Mouse (Mus musculus) adrenal gland, adult 18-20 months (tissue): Measurements from ENCODE around the gene Lats1. TPM values are rescaled to one million over a fixed set of nuclear protein-coding genes. Genes with fewer than 3 reads are reported as not detected.

ENCODE experiments used
- DNase-seq, 2 experiments: peaks; one replicate each; pipeline ENCODE4 v3.0.0; 2021 to 2022; ENCODE audit warnings: low spot score in 2 of 2
- long read RNA-seq, 2 experiments: library from polyadenylated mRNA; stranded (forward); transcript quantifications; one replicate each; pipeline ENCODE4 v2.0.0; 2021
- total RNA-seq, 2 experiments: library from RNA; stranded (reverse); gene quantifications; 1 replicate in 1 of 2; 2 replicates in 1 of 2; pipeline ENCODE4 v1.2.3; 2021

Gene Lats1
- 10 to 100 TPM; 40.6 to 52.9 TPM for total RNA-seq
- long read RNA-seq, experiment 1, full-length matches to known transcripts, result 2 of 10 reads
- long read RNA-seq, experiment 1, partial matches to known transcripts, result 6 of 10 reads
- long read RNA-seq, experiment 1, other reads (novel, unspliced or antisense), result 2 of 10 reads
- long read RNA-seq, experiment 2, partial matches to known transcripts, result 3 of 8 reads
- long read RNA-seq, experiment 2, other reads (novel, unspliced or antisense), result 5 of 8 reads

DNA sequence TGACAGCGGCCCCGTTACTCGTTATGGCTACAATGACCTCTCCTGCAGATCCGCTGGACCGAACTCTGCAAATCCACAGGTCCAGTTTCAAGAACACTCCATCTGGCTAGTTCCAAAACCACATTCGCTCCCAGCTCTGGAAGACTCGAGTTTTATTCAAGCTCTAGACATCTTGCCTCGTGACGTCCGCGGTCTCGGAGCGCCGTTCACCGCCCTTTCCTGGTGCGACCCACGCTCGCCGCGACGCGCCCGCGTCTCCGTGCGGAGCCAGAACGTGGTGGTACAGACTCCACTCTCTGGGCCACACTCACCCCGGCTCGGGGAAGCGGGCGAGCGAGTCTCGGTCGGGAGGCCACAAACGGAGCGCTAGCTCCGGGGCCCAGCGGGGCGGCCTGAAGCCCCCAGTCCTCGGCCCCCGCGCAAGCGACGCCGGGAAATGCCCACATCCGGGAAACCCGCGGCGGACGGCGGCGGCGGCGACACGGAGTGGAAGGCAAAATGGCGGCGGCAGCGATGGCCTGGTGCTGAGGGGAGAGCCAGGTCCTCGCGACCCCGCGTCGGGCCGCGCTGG, at the start of gene Lats1, which contains the start of gene Pcmt1:
TSS of gene Lats1 (plus strand) at position 484 of the 571 bp plus-strand sequence.
TSS of gene Pcmt1 (minus strand) at position 406 of the 571 bp plus-strand sequence.
- DNase-seq, result peak; percentile 88 to 90

DNA sequence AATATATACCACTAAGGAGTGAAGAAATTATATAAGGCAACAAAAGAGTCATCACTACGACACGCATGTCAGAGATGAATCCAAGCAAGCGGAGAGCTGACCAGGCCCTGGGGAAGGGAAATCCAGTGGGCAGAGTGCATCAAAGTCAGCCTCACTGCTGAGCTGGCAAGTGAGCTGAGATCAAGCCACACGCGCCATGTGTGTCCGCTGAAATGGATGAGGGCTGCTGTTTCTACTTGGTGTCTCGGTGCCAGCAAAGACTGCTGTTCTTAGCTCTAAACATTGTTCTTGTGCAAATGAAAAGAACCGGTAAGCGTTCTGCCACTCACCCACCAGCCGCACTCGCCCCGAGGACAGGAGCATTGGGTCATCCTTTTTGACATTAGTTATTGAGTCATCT, 40.6 kb upstream of the Lats1 start:
- no peak for DNase-seq

- no peak for DNase-seq
These were observed 35.1 kb upstream of the Lats1 start for GRCm38 (mm10) chr10:7645911-7646310.

- no peak for DNase-seq
These were observed 32.0 kb upstream of the Lats1 start for GRCm38 (mm10) chr10:7649059-7649458.

DNA sequence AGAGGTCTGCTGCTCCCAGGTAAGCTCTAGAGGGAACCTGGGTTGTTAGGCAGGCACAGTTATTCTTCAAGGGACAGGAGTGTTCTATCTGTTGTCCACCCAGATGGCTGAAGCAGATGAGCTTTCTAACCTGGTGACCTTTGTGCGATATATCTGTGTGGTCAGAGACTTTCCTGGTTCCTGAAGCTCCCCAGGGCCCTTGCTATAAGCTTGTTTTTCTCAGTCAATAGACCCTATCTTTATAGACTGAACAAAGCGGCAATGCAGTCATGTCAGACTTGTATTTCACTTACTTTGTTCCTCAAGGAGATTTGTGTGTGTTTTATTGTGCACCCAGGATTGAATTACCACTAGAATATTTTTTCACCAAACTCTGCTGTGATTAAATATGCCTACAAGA, 30.0 kb upstream of the Lats1 start:
- DNase-seq, result no peak

- DNase-seq, result no peak
These were observed 18.4 kb upstream of the Lats1 start for GRCm38 (mm10) chr10:7662471-7663141.

- DNase-seq, result peak; percentile 95 to 96
These were observed 17.6 kb upstream of the Lats1 start for GRCm38 (mm10) chr10:7663159-7664026.

DNA sequence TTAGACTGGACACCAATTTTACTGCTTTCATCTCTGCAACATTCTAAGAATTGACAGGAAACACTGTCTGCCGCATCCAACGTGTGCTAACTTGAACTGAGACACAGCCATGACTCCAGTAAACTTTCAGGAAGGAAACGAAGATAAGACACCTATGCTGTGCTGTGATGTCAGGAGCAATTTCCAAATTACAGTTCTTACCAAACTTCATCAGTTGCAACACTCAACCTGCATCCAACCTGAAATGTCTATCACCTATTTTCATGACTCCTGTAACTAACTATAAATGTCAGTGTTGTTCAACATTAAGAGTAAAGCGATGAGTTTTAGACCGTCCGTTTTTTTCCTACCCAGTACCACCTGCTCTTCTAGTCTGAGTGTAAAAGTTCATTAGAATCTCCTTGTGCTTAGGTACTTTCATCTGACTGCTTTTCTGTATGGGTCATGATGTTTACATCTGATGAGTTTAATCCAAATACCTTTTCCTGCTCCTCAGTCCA, 16.9 kb upstream of the Lats1 start:
- DNase-seq, result no peak

DNA sequence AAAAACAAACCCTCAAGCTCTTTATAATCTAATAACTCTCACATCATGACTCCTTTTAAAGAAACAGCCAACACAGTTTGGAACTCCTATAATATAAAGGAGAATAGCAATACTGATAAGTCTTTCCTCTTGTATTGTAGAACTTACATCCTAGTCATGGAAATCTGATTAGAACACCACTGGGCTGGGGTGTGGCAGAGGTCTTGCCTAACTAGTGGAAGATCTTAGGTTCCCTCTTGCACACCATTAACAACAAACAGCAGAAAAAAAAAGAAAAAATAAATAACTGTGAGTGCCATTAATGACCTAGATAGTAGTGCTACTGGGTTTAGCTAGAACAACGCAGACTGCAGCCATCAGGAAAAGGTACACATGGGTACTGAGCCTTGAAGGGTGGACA, 16.1 kb upstream of the Lats1 start:
- no peak for DNase-seq

- peak; percentile 87 for DNase-seq
These were observed 13.6 kb upstream of the Lats1 start, which contains the start of gene Nup43 for GRCm38 (mm10) chr10:7667342-7667802. Gene Nup43 (plus strand): TSS chr10:7667503.

DNA sequence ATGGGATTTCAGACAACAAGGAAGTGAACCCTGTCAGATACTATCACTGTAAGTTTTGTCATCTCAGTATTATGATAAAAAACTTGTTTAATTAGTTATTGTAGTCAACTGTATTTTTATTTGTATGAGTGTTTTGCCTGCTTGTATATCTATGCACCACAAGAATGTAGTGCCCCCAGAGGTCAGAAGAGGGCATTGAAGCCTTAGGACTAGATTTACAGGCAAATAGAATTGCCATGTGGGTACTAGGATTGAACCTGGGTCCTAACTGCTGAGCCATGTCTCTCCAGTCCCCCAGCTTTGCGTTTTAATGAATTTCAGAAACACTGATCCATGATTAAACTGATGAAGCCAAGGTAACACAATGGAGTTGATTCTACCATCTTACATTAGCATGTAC, 7.3 kb upstream of the Lats1 start:
- no peak for DNase-seq

DNA sequence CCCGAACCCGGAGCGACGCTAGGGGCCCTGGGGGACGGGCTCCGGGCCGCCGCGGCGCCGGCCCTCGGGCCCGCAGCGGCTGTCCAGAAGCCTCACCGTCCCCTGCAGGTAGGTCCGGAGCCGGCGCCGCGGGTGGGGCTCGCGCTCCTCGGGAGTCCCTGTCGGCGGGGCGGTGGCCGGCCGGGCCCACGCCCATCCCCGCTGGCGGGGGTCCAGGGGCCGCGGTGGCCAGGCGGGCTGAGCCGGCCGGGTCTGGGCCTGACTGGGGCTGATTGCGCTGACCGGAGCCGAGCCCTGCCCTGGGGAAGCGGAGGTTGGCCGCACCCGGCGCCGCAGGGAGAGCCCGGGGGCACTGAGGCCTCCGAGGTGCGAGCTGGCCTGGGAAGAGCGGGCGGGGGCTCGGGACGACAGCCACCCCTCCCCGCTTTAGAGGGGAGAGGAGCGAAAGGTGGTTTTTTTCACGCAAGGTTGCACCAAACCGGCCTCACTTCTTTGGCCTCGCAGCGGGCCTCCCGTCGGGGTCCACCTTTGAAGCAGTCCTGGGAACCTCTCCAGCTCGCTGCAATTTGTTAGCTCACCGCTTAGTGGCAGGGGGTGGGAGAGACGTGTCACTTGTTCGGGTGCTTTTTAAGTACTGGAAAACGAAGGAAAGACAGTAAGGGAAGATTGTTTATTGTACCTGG, 470 bp downstream of the Lats1 start:
- DNase-seq, result peak; percentile 62 to 76

DNA sequence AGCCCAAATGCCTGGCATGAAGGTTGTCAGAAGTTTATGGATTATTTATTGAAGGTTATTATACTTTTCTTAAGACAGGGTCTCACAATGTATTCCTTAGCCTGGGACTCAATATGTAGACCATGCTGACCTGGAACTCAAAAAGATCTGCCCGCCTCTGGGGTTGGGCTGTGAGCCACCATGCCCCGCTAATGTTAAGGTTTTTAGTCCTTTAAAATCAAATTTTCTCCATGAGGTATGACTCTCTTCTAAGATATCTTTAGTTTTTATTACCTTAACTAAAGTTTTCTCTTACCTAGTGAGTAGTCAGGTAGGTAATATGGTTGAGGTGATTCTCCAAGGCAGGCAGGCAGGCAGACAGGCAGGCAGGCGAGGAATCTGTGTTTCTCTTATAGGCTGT, 1.2 kb downstream of the Lats1 start:
- no peak for DNase-seq

- no peak for DNase-seq
These were observed 5.9 kb downstream of the Lats1 start for GRCm38 (mm10) chr10:7686902-7687301.

DNA sequence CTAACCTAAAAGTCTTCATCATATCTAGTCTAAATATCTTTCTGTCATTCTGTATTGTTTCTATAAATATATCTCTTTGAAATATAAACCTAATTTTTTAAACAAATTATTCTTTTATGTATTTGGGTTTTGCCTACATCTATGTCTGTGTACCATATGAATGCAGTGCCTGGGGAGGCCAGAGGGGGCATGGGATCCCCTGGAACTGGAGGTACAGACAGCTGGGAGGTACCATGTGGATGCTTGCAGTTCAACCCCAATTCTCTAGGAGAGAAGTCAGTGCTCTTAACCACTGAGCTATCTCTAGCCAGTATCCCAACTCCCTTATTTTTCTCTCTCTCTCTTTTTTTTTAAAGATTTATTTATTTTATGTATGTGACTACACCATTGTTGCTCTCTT, 14.3 kb downstream of the Lats1 start:
- no peak for DNase-seq

- no peak for DNase-seq
These were observed 19.1 kb downstream of the Lats1 start for GRCm38 (mm10) chr10:7700120-7700519.

- DNase-seq, result no peak
These were observed 21.6 kb downstream of the Lats1 start for GRCm38 (mm10) chr10:7702586-7702985.

- DNase-seq, result no peak
These were observed 29.1 kb downstream of the Lats1 start for GRCm38 (mm10) chr10:7710121-7710520.

DNA sequence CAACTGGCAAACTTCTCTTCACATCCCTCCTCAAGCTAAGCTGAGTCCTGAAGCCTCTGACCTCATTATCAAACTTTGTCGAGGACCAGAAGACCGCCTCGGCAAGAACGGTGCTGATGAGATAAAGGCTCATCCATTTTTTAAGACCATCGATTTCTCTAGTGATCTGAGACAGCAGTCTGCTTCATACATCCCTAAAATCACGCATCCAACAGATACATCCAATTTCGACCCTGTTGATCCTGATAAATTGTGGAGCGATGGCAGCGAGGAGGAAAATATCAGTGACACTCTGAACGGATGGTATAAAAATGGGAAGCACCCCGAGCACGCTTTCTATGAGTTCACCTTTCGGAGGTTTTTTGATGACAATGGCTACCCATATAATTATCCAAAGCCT, 31.5 kb downstream of the Lats1 start:
- DNase-seq, result no peak

DNA sequence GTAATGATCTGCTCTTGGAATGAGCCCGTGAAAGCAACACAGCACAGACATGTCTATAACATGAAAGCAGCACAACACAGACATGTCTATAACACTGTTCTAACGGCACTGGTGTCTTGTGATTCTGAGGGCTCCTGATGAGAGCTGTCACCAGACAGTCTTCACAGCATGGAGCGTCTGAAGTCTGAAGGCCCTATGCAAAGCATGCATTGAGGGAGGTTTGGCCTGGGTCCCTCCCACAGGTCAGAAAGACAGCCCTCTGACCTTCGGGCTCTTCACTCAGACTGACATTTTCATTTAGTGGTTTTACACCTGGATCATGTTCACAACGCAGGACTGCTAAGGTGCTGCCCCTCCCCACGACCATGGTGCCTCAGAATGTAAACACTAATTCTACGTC, 34.0 kb downstream of the Lats1 start:
- no peak for DNase-seq
